Mouse (Mus musculus) heart, embryonic 12.5 days (tissue): Measurements from ENCODE around the gene Rab40c. TPM values are rescaled to one million over a fixed set of nuclear protein-coding genes. Genes with fewer than 3 reads are reported as not detected.
A peak's percentile ranks its signal among the peaks of the same experiment; 100 is the strongest.

Experiments
- ATAC-seq: fragments of 200-750 bp; cut with Nextera tagmentation; 2 replicates; pipeline ENCODE4 v1.8.0; 2017; ENCODE audit warnings: moderate TSS enrichment, moderate library complexity; ENCODE audit not compliant: insufficient number of reproducible peaks, low FRiP score
- H3K27ac ChIP-seq: fragments of 300-500 bp; sonication (generic); 2 replicates; pipeline ENCODE4 v1.5.1; 2016; ENCODE audit warnings: mild to moderate bottlenecking, moderate library complexity; ENCODE audit not compliant: poor library complexity, severe bottlenecking
- H3K27me3 ChIP-seq: fragments of 300-500 bp; sonication (generic); replicated peaks from 2 replicates; pipeline ENCODE4 v1.6.1; 2016; ENCODE audit warnings: mild to moderate bottlenecking, moderate library complexity
- H3K36me3 ChIP-seq: fragments of 300-500 bp; sonication (generic); 2 replicates; pipeline ENCODE4 v1.6.1; 2016; ENCODE audit warnings: mild to moderate bottlenecking, moderate library complexity
- H3K4me1 ChIP-seq: fragments of 300-500 bp; sonication (generic); replicated peaks from 2 replicates; pipeline ENCODE4 v1.6.1; 2016; ENCODE audit warnings: mild to moderate bottlenecking
- H3K4me2 ChIP-seq: fragments of 300-500 bp; sonication (generic); 2 replicates; pipeline ENCODE4 v1.6.1; 2016; ENCODE audit warnings: mild to moderate bottlenecking, moderate library complexity
- H3K4me3 ChIP-seq: fragments of 300-500 bp; sonication (generic); 2 replicates; pipeline ENCODE4 v1.5.1; 2016; ENCODE audit warnings: mild to moderate bottlenecking
- H3K9ac ChIP-seq: fragments of 300-500 bp; sonication (generic); 2 replicates; pipeline ENCODE4 v1.6.1; 2016; ENCODE audit warnings: mild to moderate bottlenecking, moderate library complexity
- H3K9me3 ChIP-seq: fragments of 300-500 bp; sonication (generic); replicated peaks from 2 replicates; pipeline ENCODE4 v1.6.1; 2016; ENCODE audit warnings: mild to moderate bottlenecking, moderate library complexity
- WGBS: fragments of 180-500 bp; shearing (Covaris S2); methylation state at CpG from one replicate; pipeline ENCODE4 v1.1.7; 2016; 5-methylcytosine and 5-hydroxymethylcytosine counted together
- polyA plus RNA-seq: library from polyadenylated mRNA; unstranded; fragments of >200 nt; fragmentation: Nextera tagmentation; extraction: Ambion mirVana; gene quantifications from 2 replicates; pipeline ENCODE4 v1.2.1, GENCODE M21; 2016

The Rab40c gene
- polyA plus RNA-seq, 1 experiment from 2014 or later: 17.1 TPM

DNA sequence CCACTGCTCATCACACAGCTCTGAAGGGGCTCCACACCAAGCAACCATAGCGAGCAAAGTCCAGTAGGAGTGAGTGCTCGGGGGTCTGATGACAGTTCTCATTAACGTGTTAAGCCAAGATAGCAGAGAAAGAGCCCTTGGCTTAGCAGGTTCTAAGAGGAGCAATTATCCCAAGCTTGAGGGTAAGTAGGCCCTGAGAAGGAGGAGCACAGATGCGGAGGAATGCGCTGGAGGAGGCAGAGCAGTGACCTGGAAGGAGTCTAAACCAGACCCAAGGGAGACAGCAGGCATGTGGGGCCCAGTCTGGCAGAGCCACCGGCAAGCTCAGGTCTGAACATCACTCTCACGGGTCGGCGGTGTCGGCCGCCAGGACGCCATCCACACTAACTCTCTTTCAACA is 23.6 kb downstream of the Rab40c start:
- Histone ChIP-seq H3K9me3 (no peaks in the 10 kb centered on the region; the same call in 1 of the 2 replicates), H3K9ac (no peak overlapping the region), H3K4me3 (no peak overlapping the region), H3K36me3 (peaks cover 9% of the 10 kb centered on the region), H3K27ac (no peak overlapping the region), H3K27me3 (no peaks in the 10 kb centered on the region), H3K4me1 (peaks cover 17% of the 10 kb centered on the region), H3K4me2 (no peak overlapping the region)
- WGBS: 58% methylated on average over 12 of the region's 12 CpGs
- ATAC-seq: no peak

DNA sequence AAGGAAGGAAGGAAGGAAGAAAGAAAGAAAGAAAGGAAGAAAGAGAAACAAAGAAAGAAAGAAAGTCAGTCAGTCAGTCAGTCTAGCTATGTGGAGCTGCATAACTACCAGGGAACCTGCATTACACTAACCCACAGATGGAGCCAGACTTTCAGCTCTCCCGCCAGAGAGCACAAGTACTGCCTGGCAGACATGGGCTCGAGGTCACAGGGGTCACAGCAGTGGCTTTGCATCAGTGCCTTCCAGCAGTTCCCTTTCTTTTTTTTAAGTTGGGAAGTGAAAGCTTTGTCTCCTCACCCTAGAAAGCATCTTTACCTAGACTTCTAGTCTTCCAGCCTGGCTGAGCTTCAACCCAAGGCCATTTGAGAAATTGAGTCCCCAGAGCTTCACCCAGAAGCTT is 24.1 kb downstream of the Rab40c start:
- no peaks in the 10 kb centered on the region for H3K27me3 ChIP-seq
- no peak overlapping the region for H3K9ac ChIP-seq
- H3K36me3 ChIP-seq: peaks cover 5% of the 10 kb centered on the region
- H3K4me1 ChIP-seq: peaks cover 17% of the 10 kb centered on the region
- ATAC-seq: no peak
- H3K4me2 ChIP-seq: no peak overlapping the region
- H3K27ac ChIP-seq: no peak overlapping the region
- 33% methylated on average over 2 of the region's 2 CpGs for WGBS
- no peaks in the 10 kb centered on the region for H3K9me3 ChIP-seq
- H3K4me3 ChIP-seq: no peak overlapping the region

DNA sequence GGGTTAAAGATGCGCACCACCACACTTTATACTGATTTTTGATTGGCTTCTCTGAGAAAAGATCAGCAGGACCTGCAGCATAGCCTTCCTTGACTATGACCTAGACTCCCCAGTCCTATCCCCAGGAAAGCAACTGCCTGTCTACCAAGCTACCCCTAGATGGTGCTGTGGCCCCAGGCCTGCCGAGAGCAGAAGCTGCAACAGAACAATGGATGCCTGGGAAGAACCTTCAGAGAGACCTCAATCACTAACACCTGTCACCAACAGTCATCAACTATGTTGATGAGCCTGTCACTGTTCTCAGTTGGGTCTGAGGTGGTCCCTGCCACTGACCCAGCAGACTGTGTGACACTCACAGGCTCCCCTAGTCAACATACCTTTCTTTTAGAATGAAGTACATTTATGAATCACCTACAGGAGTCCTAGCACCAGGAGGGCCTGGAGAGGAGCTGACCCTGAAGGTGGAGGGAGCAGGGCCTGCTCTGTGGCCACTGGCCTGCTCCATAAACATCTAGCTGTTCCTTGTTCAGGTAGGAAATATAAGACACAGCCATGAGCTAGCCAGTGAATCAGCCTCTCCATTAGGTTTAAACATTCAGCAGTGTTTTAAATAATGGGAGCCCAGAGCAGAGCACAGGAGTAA is 25.4 kb downstream of the Rab40c start:
- H3K27ac ChIP-seq: no peak overlapping the region
- WGBS: 27% methylated on average over 2 of the region's 2 CpGs
- H3K9me3 ChIP-seq: no peaks in the 10 kb centered on the region
- peaks cover 12% of the 10 kb centered on the region for H3K36me3 ChIP-seq
- peak; percentile 71 for ATAC-seq
- no peaks in the 10 kb centered on the region for H3K27me3 ChIP-seq
- no peak overlapping the region for H3K4me2 ChIP-seq
- H3K4me1 ChIP-seq: peaks cover 17% of the 10 kb centered on the region
- no peak overlapping the region for H3K4me3 ChIP-seq
- H3K9ac ChIP-seq: no peak overlapping the region

GRCm38 (mm10) chr17:25888837-25889236 is 30.7 kb downstream of the Rab40c start:
- Histone ChIP-seq H3K4me2 (no peak overlapping the region), H3K27ac (no peak overlapping the region), H3K27me3 (no peaks in the 10 kb centered on the region), H3K36me3 (peaks cover 46% of the 10 kb centered on the region), H3K4me3 (no peak overlapping the region), H3K9me3 (no peaks in the 10 kb centered on the region), H3K9ac (no peak overlapping the region), H3K4me1 (no peaks in the 10 kb centered on the region)
- ATAC-seq: no peak
- WGBS: 86% methylated on average over 3 of the region's 3 CpGs

- no peak overlapping the region for H3K4me3 ChIP-seq
- 85% methylated on average over 10 of the region's 10 CpGs for WGBS
These were observed 32.1 kb downstream of the Rab40c start for GRCm38 (mm10) chr17:25887467-25887866.

DNA sequence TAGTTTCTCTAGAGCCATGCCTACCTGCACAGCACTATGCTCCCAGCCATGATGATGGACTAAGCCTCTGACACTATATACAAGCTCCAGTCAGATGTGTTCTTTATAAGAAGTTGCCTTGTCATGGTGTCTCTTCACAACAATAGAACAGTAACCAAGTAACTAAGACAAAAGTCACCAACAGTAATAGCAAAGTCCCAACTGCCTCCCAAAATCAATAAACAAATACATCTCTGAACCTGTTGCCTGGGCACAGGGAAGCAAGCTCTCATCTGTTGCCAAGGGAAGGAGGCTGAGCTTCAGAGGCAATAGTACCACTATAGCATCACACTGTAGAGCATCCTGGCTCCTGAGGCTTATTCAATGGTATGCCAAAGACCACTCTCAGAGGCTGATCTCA is 32.7 kb downstream of the Rab40c start:
- H3K27ac ChIP-seq: no peak overlapping the region
- peaks cover 64% of the 10 kb centered on the region for H3K36me3 ChIP-seq
- no peak overlapping the region for H3K4me3 ChIP-seq

More at GRCm38 (mm10) chr17:25887467-25887866, 32.1 kb downstream of the Rab40c start:
- no peak for ATAC-seq
- Histone ChIP-seq H3K4me1 (peaks cover 3% of the 10 kb centered on the region; the same call in 1 of the 2 replicates), H3K9me3 (no peaks in the 10 kb centered on the region), H3K9ac (no peak overlapping the region), H3K27ac (no peak overlapping the region), H3K36me3 (peaks cover 59% of the 10 kb centered on the region), H3K4me2 (no peak overlapping the region), H3K27me3 (no peaks in the 10 kb centered on the region)

GRCm38 (mm10) chr17:25885636-25886035 is 33.9 kb downstream of the Rab40c start:
- no peaks in the 10 kb centered on the region for H3K27me3 ChIP-seq
- peaks cover 19% of the 10 kb centered on the region for H3K4me1 ChIP-seq
- peaks cover 64% of the 10 kb centered on the region for H3K36me3 ChIP-seq
- H3K27ac ChIP-seq: no peak overlapping the region
- H3K4me2 ChIP-seq: no peak overlapping the region
- no peak overlapping the region for H3K9ac ChIP-seq
- H3K9me3 ChIP-seq: no peaks in the 10 kb centered on the region
- ATAC-seq: no peak
- 61% methylated on average over 4 of the region's 4 CpGs for WGBS
- H3K4me3 ChIP-seq: no peak overlapping the region

More for the DNA sequence above, 32.7 kb downstream of the Rab40c start:
- no peaks in the 10 kb centered on the region for H3K27me3 ChIP-seq
- H3K9me3 ChIP-seq: no peaks in the 10 kb centered on the region
- no peak for ATAC-seq
- H3K4me1 ChIP-seq: peaks cover 8% of the 10 kb centered on the region; the same call in 1 of the 2 replicates
- no peak overlapping the region for H3K9ac ChIP-seq
- no peak overlapping the region for H3K4me2 ChIP-seq

GRCm38 (mm10) chr17:25883824-25884223 is 35.7 kb downstream of the Rab40c start:
- no peak overlapping the region for H3K4me3 ChIP-seq
- no peaks in the 10 kb centered on the region for H3K9me3 ChIP-seq
- H3K36me3 ChIP-seq: peaks cover 59% of the 10 kb centered on the region
- no peak overlapping the region for H3K9ac ChIP-seq
- no peaks in the 10 kb centered on the region for H3K27me3 ChIP-seq
- no peak overlapping the region for H3K27ac ChIP-seq
- 87% methylated on average over 3 of the region's 3 CpGs for WGBS
- peaks cover 25% of the 10 kb centered on the region for H3K4me1 ChIP-seq
- no peak overlapping the region for H3K4me2 ChIP-seq
- no peak for ATAC-seq

DNA sequence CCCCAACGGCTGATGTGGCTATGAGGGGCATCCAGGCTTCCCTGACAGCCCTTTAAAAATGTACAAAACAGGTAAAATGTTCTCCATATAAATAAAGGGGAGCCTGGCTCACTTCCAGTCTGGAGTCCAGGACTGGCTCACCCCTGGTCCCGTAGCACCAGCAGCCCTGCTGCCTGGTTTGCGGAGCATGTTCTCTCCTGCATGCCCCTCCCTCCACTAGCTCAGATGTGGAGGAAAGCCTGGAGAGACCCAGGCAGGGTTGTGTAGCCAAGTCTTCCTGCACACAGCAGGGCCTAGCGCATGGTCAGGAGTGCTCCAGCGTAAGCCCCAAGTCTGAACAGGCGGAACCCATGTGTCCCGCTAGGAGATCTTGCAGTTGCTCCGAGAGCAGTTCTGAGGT is 36.3 kb downstream of the Rab40c start:
- Histone ChIP-seq H3K36me3 (peaks cover 60% of the 10 kb centered on the region), H3K9me3 (no peaks in the 10 kb centered on the region), H3K27ac (no peak overlapping the region), H3K4me2 (no peak overlapping the region), H3K4me3 (no peak overlapping the region), H3K9ac (no peak overlapping the region), H3K27me3 (no peaks in the 10 kb centered on the region), H3K4me1 (peaks cover 25% of the 10 kb centered on the region)
- no peak for ATAC-seq
- WGBS: 86% methylated on average over 8 of the region's 8 CpGs

GRCm38 (mm10) chr17:25882306-25882705 is 37.2 kb downstream of the Rab40c start:
- Histone ChIP-seq H3K27me3 (no peaks in the 10 kb centered on the region), H3K4me1 (peaks cover 28% of the 10 kb centered on the region), H3K9me3 (no peaks in the 10 kb centered on the region), H3K27ac (peak overlapping the region; percentile 10; the same call in 1 of the 2 replicates), H3K9ac (no peak overlapping the region), H3K4me2 (no peak overlapping the region), H3K36me3 (peaks cover 58% of the 10 kb centered on the region), H3K4me3 (no peak overlapping the region)
- WGBS: 33% methylated on average over 5 of the region's 5 CpGs
- no peak for ATAC-seq

- H3K9me3 ChIP-seq: no peaks in the 10 kb centered on the region
- H3K9ac ChIP-seq: no peak overlapping the region
- peaks cover 33% of the 10 kb centered on the region for H3K4me1 ChIP-seq
- WGBS: 53% methylated on average over 4 of the region's 4 CpGs
- no peak overlapping the region for H3K4me3 ChIP-seq
- no peaks in the 10 kb centered on the region for H3K27me3 ChIP-seq
- H3K4me2 ChIP-seq: no peak overlapping the region
- ATAC-seq: no peak
- H3K27ac ChIP-seq: peak overlapping the region; percentile 22; the same call in 1 of the 2 replicates
- peaks cover 53% of the 10 kb centered on the region for H3K36me3 ChIP-seq
These were observed 37.8 kb downstream of the Rab40c start for GRCm38 (mm10) chr17:25881691-25882090.
